12 mouse cellular contexts compared by ENCODE assay signal in the genomic region with DNA sequence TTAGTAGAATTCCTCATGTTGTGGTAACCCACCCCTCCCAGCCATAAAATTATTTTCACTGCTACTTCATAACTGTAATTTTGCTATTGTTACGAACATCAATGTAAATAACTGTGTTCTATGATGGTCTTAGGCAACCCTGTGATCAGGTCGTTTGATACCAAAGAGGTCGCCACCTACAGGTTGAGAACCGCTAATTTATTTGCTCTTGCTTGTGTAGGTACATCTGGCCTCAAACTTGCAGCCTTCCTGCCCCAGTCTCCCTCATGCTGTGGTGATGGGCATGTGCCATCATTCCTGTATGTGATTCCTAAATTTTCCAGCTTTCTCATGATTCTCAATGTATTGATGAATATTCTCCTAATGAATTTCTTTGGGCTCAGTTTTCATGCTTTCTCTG.
DNase-seq lines count a peak whose midpoint lies in the region; ATAC-seq and TF ChIP-seq lines count a peak whose summit lies in the region.
"Had no signal": no experiment of that assay in that cellular context is flagged by ENCODE, and none has a peak within 500 bp of the region (broad histone marks: within the 10 kb centered on the region; RNA-seq: fewer than 3 reads in every experiment).

No protein-coding gene starts in this region.

- H3K9me3 ChIP-seq in heart, embryonic 11.5 days (replicated peaks; ENCODE audit: control insufficient read depth, low read length): no peaks in the 10 kb centered on the region
- H3K9me3 ChIP-seq: embryonic facial prominence, embryonic 13.5 days; hindbrain, embryonic 15.5 days; liver, embryonic 13.5 days had no signal

- no peaks in the 10 kb centered on the region for H3K36me3 ChIP-seq in heart, embryonic 11.5 days (ENCODE audit: control insufficient read depth, insufficient read depth, low read length)
- H3K36me3 ChIP-seq: embryonic facial prominence, embryonic 13.5 days; hindbrain, embryonic 15.5 days; liver, embryonic 13.5 days had no signal

- H3K4me1 ChIP-seq in heart, embryonic 11.5 days (ENCODE audit: control insufficient read depth, insufficient read depth, low read length): no peaks in the 10 kb centered on the region
- H3K4me1 ChIP-seq: liver, embryonic 13.5 days had no signal

- intact Hi-C loops in left cerebral cortex, postnatal 4 days (cut with DNase I): no loop called here
- intact Hi-C loops in left cerebral cortex, postnatal 36 days (cut with DNase I): no loop called here

- H3K4me3 ChIP-seq in heart, embryonic 11.5 days (ENCODE audit: low read depth, low read length): no peak overlapping the region
- H3K4me3 ChIP-seq: embryonic facial prominence, embryonic 13.5 days; hindbrain, embryonic 15.5 days; liver, embryonic 13.5 days had no signal

- DNase-seq in heart, adult 11 months: peak; percentile 25
- DNase-seq in left cerebral cortex, postnatal 4 days: peak; percentile 10
- no peak for DNase-seq in left cerebral cortex, postnatal 36 days (ENCODE audit: low spot score in 2 of 2)
- peak; percentile 35 for DNase-seq in 416B (ENCODE audit: low read depth)
- no peak for DNase-seq in brain, embryonic 14.5 days (ENCODE audit: low read depth)
- DNase-seq in spleen, postnatal 14 days (ENCODE audit: low spot score in 2 of 2): no peak
- DNase-seq in right cerebral cortex, adult 2 months (ENCODE audit: low spot score in 2 of 2): no peak
- DNase-seq: liver, embryonic 13.5 days had no signal

- WGBS in heart, embryonic 11.5 days (ENCODE audit: insufficient replicate concordance): 42% methylated on average over 4 of the region's 4 CpGs

- no peak overlapping the region for H3K4me2 ChIP-seq in heart, embryonic 11.5 days
- H3K4me2 ChIP-seq: embryonic facial prominence, embryonic 13.5 days; hindbrain, embryonic 15.5 days; liver, embryonic 13.5 days had no signal

- H3K27ac ChIP-seq in heart, embryonic 11.5 days (ENCODE audit: low read depth, low read length): no peak overlapping the region
- H3K27ac ChIP-seq: embryonic facial prominence, embryonic 13.5 days; hindbrain, embryonic 15.5 days; liver, embryonic 13.5 days had no signal

- ATAC-seq in heart, embryonic 11.5 days (replicated peaks; ENCODE audit: insufficient number of reproducible peaks, low FRiP score, low TSS enrichment): no peak
- ATAC-seq: CD4-positive, CD25-positive, alpha-beta regulatory T cell, adult 4 months had no signal

- H3K27me3 ChIP-seq in heart, embryonic 11.5 days (ENCODE audit: control insufficient read depth, insufficient read depth, low read length): no peaks in the 10 kb centered on the region
- H3K27me3 ChIP-seq: embryonic facial prominence, embryonic 13.5 days; hindbrain, embryonic 15.5 days; liver, embryonic 13.5 days had no signal

- no peak overlapping the region for H3K9ac ChIP-seq in heart, embryonic 11.5 days (ENCODE audit: low read depth, low read length)
- H3K9ac ChIP-seq: embryonic facial prominence, embryonic 13.5 days; hindbrain, embryonic 15.5 days; liver, embryonic 13.5 days had no signal

- TF ChIP-seq CTCF in brain, embryonic 14.5 days (IDR thresholded peaks at IDR 0.05; ENCODE audit: borderline replicate concordance, extremely low read depth, insufficient read depth, insufficient read length): peak; percentile 25; the same call in 1 of the 2 replicates

- no peak for TF ChIP-seq POLR2A in brain, embryonic 14.5 days (IDR thresholded peaks at IDR 0.05; ENCODE audit: borderline replicate concordance, extremely low read depth, insufficient read depth, insufficient read length, poor library complexity, severe bottlenecking)

Comparison
In these comparisons a context has a peak if more than half of its experiments do, and no peak if none do; other contexts are left out.
1. DNase-seq: peak in heart, adult 11 months (single experiment), left cerebral cortex, postnatal 4 days (single experiment) and 416B (single experiment); none in left cerebral cortex, postnatal 36 days (0 of 2), brain, embryonic 14.5 days (single experiment), spleen, postnatal 14 days (0 of 2) and right cerebral cortex, adult 2 months (0 of 2).